Mouse (Mus musculus) central nervous system, embryonic 18 days (tissue): ENCODE results near the gene Ndufa4l2. TPM values are rescaled to one million over a fixed set of nuclear protein-coding genes. Genes with fewer than 3 reads are reported as not detected.

Source experiments
- polyA plus RNA-seq: library from polyadenylated mRNA; depleted of rRNA; stranded (reverse); fragments of >200 nt; gene quantifications from 2 replicates; pipeline ENCODE4 v1.2.3, GENCODE M21; 2012; rRNA removed

Ndufa4l2 gene
- polyA plus RNA-seq, result 13.5 and 15.8 TPM in 2 replicates

GRCm38 (mm10) chr10:127514764-127515163, at the start of gene Ndufa4l2:
Gene Ndufa4l2, plus strand, starts transcription at chr10:127514967.

GRCm38 (mm10) chr10:127500894-127501893, 13.6 kb upstream of the Ndufa4l2 start, which contains the start of gene Stac3:
Gene Stac3, plus strand, starts transcription at chr10:127501686.

GRCm38 (mm10) chr10:127522088-127522581, 7.4 kb downstream of the Ndufa4l2 start, which contains the start of gene Shmt2:
Gene Shmt2, minus strand, starts transcription at chr10:127522444.

GRCm38 (mm10) chr10:127534036-127534928, 19.5 kb downstream of the Ndufa4l2 start, which contains the start of gene Nxph4:
Gene Nxph4, minus strand, starts transcription at chr10:127534559.

Other genes with a start within 250 kb of the Ndufa4l2 start
- gene Dctn2, start 248.6 kb upstream of the Ndufa4l2 start, polyA plus RNA-seq, result 336 TPM in 2 replicates
- 26.6 and 33.0 TPM in 2 replicates for gene Mbd6, start 225.9 kb upstream of the Ndufa4l2 start, polyA plus RNA-seq
- 94.5 and 96.6 TPM in 2 replicates for gene Mars, start 203.2 kb upstream of the Ndufa4l2 start, polyA plus RNA-seq
- gene Arhgap9, start 193.0 kb upstream of the Ndufa4l2 start, polyA plus RNA-seq, result 0.48 and 0.60 TPM in 2 replicates
- gene Gli1, start 173.0 kb upstream of the Ndufa4l2 start, polyA plus RNA-seq, result 5.2 and 7.5 TPM in 2 replicates
- 0.01 TPM in 1 of 2 replicates, not detected in the other for gene Inhbe, start 160.6 kb upstream of the Ndufa4l2 start, polyA plus RNA-seq
- not detected in 2 replicates for gene Inhbc, start 144.5 kb upstream of the Ndufa4l2 start, polyA plus RNA-seq
- 48.7 and 63.2 TPM in 2 replicates for gene R3hdm2, start 134.6 kb upstream of the Ndufa4l2 start, polyA plus RNA-seq
- 6.8 and 10.4 TPM in 2 replicates for gene Stac3, start 13.3 kb upstream of the Ndufa4l2 start, polyA plus RNA-seq
- 61.1 and 62.7 TPM in 2 replicates for gene Shmt2, start 7.5 kb downstream of the Ndufa4l2 start, polyA plus RNA-seq
- gene Nxph4, start 19.6 kb downstream of the Ndufa4l2 start, polyA plus RNA-seq, result 10.5 and 10.6 TPM in 2 replicates
- 178 and 189 TPM in 2 replicates for gene Lrp1, start 106.2 kb downstream of the Ndufa4l2 start, polyA plus RNA-seq
- gene Stat6, start 128.0 kb downstream of the Ndufa4l2 start, polyA plus RNA-seq, result 5.9 and 6.5 TPM in 2 replicates
- gene Nemp1, start 151.9 kb downstream of the Ndufa4l2 start, polyA plus RNA-seq, result 7.1 and 7.3 TPM in 2 replicates
- gene Nab2, start 153.6 kb downstream of the Ndufa4l2 start, polyA plus RNA-seq, result 13.1 and 13.3 TPM in 2 replicates
- gene Myo1a, start 190.2 kb downstream of the Ndufa4l2 start, polyA plus RNA-seq, result 2.2 and 3.5 TPM in 2 replicates
- 5.4 and 6.2 TPM in 2 replicates for gene Tac2, start 209.5 kb downstream of the Ndufa4l2 start, polyA plus RNA-seq
- 9.3 and 10.1 TPM in 2 replicates for gene Zbtb39, start 224.6 kb downstream of the Ndufa4l2 start, polyA plus RNA-seq
- 1.1 and 1.3 TPM in 2 replicates for gene Gpr182, start 236.8 kb downstream of the Ndufa4l2 start, polyA plus RNA-seq
- gene Rdh1, start 244.8 kb downstream of the Ndufa4l2 start, polyA plus RNA-seq, result 0.05 and 0.07 TPM in 2 replicates
- 0.63 TPM in 1 of 2 replicates, not detected in the other for gene Rdh16f1, start 244.8 kb downstream of the Ndufa4l2 start, polyA plus RNA-seq